Mouse (Mus musculus): Measurements from ENCODE around the gene Tenm3. TPM values are rescaled to one million over a fixed set of nuclear protein-coding genes. Genes with fewer than 3 reads are reported as not detected.

Gene Tenm3
- total and polyA plus RNA-seq, 3 experiments = 4.6 to 25.5 (median 11.6) TPM

DNA sequence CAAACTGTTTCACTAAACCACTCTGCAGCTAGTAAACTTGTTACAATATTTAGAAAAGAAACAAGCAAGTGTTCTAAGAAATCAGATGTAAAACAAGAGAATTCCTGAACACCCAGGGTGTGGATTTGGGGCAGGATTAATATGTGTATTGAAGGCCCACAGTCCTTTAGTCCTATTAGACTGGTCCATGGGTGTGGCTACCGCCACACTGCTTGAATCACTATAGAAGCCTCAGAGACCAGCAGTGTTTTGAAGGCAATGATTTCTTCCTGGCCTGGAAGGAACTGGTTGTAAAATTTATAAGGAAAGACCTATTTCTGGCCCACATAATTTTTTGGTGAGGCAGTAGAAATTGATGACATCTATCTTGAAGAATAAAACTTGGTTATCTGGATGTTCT is 33.1 kb downstream of the Tenm3 start:
- DNase-seq = no peak

DNA sequence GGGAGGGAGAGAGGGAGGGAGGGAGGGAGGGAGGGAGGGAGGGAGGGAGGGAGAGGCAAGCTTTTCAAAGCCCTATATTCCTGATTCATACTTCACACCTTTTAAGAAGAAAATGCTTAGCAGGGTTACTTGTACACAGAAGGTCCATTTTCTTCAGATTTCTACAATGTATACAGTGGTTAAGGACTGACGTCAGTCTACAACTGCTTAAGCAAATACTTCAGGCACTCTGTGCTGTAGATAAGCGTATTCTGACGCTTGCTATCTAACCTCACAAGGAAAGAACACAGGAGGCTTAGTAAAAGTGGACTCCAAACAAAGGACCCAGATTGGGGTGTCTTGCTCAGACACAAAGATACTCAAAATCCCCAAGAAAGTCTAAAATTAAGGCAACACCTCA is 34.6 kb downstream of the Tenm3 start:
- no peak for DNase-seq

DNA sequence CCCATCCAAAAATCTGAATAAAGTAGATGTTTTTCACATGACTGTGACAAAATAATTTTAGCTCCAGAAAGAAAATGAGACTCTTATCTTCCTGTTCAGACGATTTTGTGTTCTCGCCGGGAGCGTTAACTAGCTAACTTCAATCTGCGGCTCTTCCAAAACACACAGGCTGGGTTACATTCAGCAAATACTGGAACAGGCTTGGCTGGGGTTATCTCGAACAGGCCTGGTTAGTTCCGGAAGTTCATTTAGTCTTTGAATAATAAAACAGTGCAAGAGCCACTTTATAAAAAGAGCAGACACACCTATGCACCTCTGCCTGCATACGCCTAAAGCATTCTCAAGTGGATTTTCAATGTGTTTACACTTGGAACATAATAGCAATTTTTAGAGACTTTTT is 40.7 kb downstream of the Tenm3 start:
- no peak for DNase-seq

DNA sequence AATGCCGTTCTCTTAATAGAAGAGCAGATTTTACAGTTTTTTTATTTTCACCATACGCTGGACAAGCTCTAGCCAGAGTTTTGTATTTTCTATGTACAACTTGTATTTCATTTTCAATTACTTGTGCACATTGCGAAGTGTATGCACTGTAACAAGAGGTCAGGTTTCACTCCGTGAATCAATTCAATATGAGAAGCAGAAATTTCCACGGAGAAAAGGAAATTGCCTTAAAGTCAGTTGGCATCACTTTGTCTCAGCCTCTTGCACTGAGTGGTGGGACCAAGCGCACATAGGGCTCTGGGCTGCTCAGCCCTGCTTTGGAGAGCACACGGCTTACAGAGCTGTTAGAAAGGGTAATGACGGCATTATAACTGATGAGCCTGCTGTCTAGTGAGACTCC is 41.5 kb downstream of the Tenm3 start:
- no peak for DNase-seq

DNA sequence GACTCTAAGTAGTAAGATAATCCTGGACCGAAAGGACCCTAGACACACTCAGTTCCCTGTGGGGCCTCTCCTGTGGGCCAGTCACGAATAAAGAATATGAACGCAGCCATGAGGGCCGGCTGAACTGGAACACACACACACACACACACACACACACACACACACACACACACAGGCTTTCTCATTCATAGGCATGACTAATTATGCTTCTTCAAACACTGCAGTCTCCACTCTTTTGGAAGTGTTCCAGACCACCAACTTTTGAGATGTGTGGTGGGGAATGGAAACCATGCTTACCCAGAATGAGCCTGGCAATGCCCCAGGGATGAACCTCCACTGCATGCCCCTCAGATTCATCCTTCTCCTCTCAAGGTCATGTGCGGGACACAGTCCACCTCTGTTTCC is 45.8 kb downstream of the Tenm3 start:
- DNase-seq = no peak

DNA sequence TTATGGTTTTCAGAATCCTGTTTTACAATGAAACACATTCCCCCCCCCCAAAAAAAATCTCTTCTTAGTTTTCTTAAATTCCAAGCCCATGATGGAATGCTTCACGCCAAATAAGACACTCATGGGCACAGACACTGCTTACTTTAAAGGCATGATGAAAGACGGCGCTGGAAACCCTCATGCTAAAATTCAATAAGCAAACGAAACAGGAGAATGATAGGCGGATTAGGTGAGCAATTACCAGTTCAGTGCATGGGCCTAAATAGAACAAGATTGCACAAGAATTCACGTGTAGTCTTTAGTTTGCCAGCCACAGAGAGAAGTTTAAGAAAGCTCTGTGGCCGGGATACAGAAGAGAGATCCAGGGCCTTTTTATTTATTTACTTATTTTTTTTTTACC is 49.5 kb downstream of the Tenm3 start:
- no peak for DNase-seq

DNA sequence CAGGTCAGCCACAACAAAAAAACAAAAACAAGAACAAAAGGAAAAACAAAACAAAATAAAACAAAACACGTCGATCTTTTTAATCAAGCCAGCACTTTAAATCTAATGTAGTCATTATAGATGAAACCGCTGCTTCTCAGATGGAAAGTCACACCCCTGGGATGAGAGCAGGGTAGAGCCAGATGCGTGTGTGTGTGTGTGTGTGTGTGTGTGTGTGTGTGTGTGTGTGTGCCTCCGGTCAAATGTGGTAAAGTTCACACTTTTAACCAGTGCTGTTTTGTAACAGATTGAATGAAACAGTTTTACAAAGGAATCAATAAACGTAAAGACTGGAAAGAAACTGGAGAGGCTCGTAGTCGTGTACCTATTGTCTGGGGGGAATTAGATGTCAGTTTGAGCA is 50.0 kb downstream of the Tenm3 start:
- no peak for DNase-seq

DNA sequence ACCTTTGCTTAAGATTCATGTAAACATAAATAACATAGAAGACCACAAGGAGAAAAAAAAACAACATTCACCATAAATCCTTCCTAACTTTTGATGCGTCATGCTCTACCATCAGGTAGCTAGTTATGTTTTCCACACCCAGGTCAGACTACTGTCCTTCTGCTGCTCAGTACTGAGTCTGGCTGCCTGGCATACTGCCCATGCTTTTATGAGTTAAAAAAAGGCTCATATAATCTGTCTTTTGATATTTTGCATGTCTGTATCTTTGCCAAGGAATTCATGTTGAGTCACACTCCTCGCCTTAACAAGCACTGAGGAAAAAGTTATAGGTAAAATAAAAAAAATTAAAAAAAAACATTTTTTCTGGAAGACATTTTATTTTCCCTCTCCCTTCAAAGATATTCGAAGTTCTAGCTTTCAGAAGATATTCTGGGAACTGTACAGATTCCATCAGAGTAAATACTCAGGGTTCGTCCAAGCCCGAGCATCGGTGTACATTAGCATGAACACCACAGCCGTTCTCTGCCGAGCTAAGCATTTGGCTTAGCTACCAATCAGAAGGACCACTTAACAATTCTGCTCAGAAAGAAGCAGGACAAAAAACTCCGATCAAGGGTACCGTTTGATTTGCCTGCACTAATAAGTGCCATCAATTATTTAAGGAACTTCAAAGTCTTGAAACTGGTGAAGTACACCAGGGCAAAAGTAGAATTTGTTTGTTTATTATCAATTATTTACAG is 51.0 kb downstream of the Tenm3 start:
- peak; percentile 54 for DNase-seq

DNA sequence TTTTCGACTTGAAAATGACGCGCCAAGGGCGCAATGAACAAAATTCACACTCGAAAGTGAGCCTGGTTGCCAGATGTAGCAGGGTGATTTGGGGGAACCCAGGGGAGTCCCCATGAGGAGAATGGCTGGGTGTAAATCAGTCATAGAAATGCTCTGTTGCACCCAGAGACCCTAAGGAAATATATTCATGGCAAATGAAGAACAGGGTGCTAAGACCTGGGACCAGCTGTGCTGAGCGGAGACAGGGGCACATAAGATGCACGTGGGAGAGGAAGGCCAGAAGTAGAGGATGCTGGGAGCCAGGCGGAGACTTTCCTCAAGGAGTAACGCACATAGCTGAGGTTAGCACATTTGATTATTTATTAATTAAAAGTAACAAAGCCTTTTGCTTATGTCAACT is 60.4 kb downstream of the Tenm3 start:
- no peak for DNase-seq

DNA sequence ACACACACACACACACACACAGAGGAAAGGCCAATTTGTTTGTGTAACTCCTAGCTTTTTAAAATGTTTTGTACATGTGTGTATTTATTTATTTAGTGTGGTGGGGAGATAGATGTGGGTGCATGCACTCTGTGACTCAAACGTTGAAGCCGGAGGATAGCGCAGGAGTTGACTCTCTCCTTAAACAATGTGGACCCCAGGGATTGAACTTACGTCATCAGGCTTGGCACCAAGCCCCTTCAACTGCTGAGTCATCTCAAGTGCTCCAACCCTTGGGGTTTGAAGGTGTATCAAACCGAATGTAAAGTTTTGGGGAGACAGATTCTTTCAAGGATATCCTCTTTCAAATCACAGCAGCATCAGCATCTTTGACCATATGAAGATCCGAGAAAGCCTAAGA is 63.1 kb downstream of the Tenm3 start:
- no peak for DNase-seq

DNA sequence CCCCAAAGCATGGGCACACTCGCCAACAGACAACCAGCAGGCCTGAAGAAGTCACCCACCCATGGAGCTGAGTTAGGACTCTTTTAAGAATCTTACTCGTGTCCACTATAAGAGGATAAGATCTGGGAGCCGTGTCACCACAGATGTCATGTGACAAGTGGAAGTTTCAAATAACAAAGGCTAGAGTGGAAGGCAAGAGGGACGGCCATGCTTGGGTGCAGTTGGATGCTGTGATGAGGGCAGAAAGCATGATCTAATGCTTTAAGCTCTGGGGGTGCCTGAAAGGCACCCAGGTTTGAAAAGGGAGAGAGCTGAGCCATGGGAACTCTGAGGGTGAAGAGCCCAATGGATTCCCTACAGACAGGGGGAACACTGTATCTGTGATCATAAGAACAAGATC is 64.6 kb downstream of the Tenm3 start:
- DNase-seq = no peak

DNA sequence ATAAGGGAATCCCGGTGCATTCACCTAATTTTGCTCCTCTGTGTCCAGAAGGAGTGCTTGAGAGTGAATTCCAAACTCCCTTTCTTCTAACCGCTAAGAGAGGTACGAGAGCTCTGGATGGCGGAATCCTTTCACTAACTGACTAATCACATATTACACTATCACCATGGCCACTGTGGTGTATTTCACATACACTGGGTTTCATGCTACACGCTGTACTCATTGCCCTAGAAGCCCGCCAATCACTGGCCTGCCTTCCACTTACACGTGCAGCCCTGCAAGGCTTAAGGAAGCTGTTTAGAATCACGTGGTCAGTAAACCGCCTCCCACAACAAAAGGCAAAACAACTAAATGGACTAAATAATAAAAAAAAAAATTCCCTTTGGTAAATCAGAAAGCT is 67.7 kb downstream of the Tenm3 start:
- DNase-seq = no peak

DNA sequence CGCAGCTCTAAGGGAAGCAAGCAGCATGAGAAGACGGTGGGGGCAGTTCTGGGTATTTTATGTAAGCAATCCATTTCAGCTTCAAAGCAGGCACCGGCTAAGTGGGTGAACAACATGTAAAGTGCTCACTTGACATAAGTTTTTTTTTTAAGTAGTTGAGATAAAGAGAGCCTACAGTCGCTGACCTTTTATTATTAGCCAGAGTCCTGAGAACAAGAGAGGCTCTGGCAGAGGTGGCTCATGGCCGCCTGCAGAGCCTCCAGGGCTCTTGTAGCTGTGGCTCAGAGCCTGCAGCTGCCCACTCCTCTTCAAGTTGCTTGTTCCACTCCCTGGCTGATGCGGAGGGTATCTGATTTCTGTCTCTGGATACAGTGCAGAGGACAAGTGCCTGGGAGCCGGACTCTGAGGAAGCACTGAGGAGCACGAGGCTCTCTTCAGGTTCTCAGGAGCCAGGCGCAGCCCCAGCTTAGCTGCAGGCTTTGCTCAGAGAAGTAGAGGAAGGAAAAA is 68.2 kb downstream of the Tenm3 start:
- DNase-seq = no peak

DNA sequence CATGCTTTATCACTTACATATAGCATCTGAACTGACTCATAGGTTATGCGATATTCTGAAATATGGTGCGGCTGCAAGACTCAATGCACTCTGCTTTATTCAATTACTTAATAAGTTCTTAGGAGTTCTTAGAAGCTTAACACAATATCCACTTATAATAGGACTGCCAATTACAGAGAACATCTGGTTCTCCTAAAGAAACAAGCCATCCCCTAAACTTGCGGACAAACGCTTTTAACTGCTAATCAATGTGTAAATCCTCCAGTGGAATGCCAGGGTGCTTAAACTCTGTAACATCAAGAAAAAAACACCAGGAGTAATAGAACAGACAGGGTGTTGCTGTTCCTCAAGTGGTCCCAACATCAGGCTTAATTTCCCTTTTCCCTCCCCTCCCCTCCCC is 68.9 kb downstream of the Tenm3 start:
- DNase-seq = no peak

DNA sequence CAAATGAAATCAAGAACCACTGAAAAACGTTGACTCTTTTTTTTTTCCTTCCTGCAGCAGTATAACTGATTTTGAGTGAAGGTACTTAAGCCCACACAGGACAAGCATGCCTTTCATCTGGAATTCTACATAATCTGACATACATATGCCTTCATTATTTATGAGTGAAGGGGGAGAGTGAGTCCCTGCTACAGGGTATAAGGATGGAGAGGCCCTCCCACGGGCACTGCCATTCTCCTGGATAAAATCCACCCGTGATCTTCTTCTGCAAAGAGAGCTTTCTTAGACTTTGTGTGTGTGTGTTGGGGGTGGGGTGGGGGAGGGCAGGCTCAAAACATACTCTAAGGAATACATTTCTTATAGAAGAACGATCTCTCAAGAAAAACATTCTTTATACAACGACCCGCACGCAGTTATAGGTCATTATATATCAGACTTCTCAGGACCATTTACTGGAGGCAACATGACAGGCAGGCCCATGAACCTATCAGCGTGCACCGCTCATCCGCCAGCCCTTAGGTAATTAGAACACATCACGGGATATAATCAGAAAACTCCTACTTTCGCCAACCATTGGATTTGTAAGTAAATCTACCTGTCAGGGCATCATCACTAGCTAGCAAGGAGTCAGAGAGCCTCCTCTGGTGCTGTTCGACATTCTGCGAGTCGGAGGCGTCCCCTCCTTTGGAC is 77.1 kb downstream of the Tenm3 start:
- DNase-seq = no peak

DNA sequence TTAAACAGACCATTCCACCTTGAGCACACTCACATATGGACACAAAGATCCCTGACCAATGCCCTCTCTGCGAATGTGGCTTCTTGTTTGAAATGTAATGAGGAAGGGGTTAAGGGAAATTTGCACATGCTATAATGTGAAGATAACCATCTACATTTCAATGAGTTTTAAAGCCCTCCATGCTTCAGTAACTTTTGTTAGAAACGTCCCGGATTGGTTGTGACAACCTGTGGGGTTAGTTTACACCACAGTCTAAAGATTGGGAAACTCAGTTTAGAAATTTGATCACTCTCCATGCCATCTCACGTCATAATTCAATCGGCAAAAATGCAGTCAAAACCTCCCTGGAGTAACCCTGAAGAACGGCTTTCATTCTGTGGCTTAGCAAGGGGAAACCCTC is 78.5 kb downstream of the Tenm3 start:
- DNase-seq = no peak

DNA sequence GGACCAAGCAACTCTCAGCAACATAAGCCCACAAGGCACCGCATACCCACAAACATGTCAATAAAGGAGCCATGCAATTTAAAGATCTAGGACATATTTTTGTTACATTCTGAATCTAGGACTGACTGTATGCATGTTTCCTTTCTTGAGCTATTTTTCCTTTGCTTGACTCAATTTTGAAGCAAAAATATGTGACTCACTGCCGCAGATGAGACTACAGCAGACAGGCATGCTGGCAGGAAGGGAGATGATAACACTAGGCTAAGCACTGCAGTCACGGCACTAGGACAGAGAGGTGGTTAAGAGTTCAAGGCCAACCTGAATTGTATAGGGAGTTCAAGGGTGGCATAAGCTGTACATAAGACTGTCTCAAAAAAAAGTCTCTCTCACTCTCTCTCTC is 79.7 kb downstream of the Tenm3 start:
- no peak for DNase-seq

DNA sequence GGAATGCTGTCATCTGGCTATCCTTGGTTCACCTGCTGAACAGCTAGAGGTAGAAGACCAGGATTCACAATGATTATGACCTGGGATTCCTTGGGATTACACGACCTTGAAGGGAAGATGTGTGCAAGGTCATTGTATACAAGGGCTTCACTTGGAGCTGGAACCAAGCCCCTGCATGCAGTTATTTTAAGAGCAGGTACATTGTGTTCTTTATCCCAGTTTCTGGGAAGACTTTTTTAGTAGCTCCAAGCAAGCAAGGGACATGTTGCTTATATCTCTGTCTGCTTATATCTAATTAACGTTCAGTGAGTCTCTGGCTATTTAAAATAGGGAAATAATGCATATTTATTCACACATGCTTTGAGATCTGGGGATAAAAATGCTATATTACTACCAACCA is 86.9 kb downstream of the Tenm3 start:
- no peak for DNase-seq

DNA sequence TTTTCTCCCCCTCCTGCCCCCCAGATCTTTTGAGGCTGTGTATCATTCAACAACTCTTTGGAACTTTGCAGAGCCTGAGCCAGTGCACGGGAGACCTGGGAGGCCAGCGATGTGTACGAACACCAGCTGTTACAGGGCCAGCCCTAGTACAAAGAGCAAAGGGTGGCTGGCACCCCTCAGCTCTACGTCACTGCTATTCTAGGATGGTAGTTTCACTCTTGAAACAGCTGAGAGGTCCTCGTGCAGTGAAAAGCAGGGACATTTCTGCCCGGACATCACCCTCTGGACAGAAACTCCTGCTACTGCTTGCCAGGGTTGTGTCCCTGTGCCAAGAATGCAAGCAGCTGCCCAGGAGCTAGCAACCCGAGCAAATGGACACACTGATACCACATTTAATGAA is 88.3 kb downstream of the Tenm3 start:
- no peak for DNase-seq

DNA sequence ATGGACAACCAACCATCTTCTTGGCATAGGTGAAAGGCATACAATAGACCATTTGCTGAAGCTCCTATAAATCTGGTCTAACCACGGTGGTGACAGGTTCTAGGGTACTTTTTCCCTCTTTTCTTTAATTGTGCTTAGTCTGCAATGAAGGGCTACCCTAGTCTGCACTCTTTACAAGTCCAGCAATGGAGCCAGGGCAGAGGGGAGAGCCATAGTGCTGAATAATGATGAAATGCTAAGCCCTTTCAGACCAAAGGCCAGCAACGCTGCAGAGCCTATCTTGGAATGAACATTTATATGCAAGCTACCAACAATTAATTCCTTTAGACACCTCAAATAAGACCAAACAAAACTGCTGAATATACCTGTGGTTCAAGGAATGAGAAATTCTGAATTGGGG is 88.8 kb downstream of the Tenm3 start:
- DNase-seq = no peak

DNA sequence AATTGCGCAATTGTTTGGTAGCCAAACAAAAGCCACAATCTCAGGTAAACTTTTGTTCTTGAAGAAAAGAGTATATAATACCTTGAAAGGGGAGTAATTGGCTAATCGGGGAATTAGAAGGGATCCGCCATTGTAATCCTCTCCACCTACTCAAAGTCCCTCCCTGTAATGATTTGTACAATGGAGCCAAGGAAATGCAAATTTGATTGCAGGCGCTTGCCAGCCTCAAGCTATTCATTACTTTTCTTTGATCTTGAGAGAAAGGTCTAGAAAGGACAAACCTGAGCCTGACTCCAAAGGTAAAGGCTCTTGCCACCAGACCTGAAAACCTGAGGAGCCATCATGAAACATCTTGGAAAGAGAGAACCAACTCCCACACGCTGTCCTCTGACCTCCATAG is 91.8 kb downstream of the Tenm3 start:
- no peak for DNase-seq

DNA sequence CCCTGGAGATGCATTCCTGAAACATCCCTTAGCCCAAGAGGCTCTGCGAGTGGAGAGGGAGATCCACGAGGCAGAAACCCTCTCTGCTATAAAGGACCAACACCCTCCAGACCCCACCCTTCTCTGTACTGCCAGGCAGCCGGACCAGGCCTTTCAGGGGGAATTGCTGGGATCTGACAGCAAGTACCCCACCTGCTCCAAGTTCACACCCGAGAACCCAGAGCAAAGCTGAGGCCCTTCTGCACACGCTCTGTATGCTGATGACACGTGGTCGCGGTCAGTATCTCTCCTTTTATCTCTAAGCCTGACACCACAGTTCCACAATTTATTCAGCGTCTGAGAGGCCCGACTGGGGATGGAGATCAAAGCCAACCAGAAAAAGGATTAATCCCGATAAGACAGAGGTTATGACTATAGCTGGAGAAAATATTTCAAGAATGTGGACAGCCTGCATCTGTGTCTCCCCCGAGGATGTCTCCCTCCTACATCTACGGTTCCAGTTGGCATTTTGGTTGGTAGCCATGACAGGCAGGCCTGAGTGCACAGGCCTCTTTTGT is 95.2 kb downstream of the Tenm3 start:
- DNase-seq = no peak

DNA sequence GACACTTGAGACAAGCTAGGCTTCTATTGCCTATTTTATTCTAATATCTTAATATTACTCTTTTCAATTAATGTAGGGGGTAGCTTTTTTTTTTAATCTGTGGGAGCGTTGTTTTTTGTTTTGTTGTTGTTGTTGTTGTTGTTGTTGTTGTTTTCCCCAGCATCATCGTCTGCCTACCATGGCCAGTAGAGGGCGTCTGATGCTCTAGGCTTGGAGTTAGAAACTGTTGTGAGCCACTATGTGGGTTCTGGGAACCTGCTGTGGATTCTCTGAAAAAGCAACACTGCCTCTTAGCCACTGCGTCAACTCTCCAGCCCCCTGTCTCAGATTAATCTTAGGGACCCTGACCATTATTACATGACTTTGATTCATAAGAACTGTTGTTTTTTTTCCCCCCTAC is 99.8 kb downstream of the Tenm3 start:
- no peak for DNase-seq

DNA sequence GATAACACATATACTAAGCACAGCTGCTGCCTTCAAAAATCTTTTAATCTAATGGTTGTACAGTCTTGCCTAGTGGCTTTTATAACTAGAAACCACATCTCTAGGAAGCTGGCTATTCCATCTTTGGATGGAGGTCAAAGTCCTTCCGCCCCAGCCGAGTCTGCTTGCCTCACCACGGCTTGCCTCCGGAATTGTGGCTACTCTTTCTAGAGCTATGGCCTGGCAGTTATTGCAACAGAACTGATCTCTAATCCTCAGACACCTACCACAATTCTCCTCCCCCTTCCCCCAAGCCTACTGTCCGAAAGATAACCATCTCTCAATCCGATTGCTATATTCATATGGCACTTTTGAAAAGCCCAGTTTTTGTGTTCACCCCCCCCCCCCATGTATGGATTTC is 101.0 kb downstream of the Tenm3 start:
- no peak for DNase-seq
